Mouse (Mus musculus): Measurements from ENCODE around the gene Zswim5. TPM values are rescaled to one million over a fixed set of nuclear protein-coding genes. Genes with fewer than 3 reads are reported as not detected.

The Zswim5 gene
- polyA plus RNA-seq, 1 experiment: 0.72 TPM

DNA sequence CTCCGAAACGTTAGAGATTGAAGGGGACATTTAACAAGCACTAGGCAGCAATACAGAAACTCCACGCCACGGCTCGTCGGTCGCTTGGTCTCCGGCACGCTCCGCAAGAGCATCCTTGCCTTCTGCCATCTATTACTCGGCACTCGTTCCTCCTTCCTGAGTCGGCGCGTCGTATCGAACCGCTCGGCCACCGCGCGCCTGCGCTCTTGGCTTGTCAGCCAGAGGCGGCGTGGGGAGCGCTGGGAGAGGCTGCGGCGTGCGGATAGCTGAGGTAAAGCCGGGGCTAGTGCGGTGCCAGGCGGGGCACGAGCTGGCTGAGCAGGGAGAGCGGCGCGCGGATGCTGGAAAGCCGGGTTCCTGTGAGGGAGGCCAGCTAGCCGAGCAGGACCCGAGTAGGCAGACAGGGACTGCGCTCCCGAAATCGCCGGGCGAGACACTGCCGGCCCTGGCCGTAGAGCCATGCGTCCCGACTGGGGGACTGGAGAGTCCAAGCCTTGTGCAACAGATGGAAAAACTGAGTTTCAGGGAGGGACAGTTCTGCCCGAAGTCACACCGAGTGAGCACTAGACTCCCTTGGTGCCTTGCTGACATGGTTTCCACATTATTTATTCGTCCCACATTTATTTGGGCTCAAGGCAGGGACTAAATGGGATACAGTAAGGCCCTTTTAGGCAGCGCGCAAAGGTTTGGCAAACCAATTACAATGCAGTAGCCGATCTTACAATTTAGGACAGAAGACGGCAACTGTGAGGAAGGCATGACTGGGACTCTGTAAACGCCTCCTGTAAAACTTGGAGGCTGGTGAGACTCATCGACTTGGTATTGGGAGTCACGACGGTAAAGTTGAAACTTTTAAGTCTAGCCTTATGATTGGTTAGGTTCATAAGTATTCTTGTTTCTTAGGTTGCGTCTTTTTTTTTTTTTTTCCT, 142.3 kb downstream of the Zswim5 start, which contains the start of gene Eif2b3:
Gene Eif2b3, plus strand, starts transcription at position 197 of the 929 bp plus-strand sequence.
- under 1% methylated on average over 61 of the region's 61 CpGs for WGBS
- peak within 1 kb of the TSS; percentile 34; the same call in 1 of the 2 replicates for H3K27ac ChIP-seq (ENCODE audit: control insufficient read depth, insufficient read depth, low read depth, low read length, poor library complexity)
- H3K4me3 ChIP-seq (replicated peaks; ENCODE audit: control insufficient read depth, low read depth, low read length): peak within 1 kb of the TSS; percentile 87
- no peak for TF ChIP-seq CTCF (IDR thresholded peaks at IDR 0.05; ENCODE audit: control insufficient read depth, insufficient read depth, low read length)
- peak; percentile 75 for TF ChIP-seq POLR2A (IDR thresholded peaks at IDR 0.05; ENCODE audit: borderline replicate concordance, control insufficient read depth, low read depth, low read length)
- H3K4me1 ChIP-seq (ENCODE audit: control insufficient read depth, insufficient read depth, low read length): no peaks in the 10 kb centered on the region; the same call in 1 of the 2 replicates

DNA sequence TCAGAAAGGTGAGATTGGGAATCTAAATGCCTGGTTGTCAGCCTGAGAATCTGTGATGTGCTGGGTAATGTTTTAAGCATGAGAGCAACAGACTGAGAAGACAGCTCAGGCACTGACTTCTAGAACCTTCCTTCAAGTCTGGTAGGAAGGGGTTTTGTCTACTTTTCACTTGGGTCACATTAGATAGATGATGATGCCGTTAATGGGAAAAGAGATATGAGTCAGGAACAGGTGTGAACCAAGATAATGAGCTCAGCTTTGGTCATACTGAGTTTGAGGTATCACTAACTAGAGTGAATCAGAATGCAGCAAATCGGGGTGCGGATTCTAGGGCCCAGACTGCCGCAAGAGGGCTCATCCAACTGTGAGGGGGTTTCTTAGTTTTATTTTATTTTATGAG, 146.3 kb downstream of the Zswim5 start:
- 87% methylated on average over 4 of the region's 4 CpGs for WGBS
- Histone ChIP-seq H3K4me3 (replicated peaks; ENCODE audit: control insufficient read depth, low read depth, low read length) (no peak overlapping the region), H3K27ac (ENCODE audit: control insufficient read depth, insufficient read depth, low read depth, low read length, poor library complexity) (no peak overlapping the region), H3K4me1 (ENCODE audit: control insufficient read depth, insufficient read depth, low read length) (no peaks in the 10 kb centered on the region; the same call in 1 of the 2 replicates)
- TF ChIP-seq POLR2A (IDR thresholded peaks at IDR 0.05; ENCODE audit: borderline replicate concordance, control insufficient read depth, low read depth, low read length) (no peak), CTCF (IDR thresholded peaks at IDR 0.05; ENCODE audit: control insufficient read depth, insufficient read depth, low read length) (no peak)

DNA sequence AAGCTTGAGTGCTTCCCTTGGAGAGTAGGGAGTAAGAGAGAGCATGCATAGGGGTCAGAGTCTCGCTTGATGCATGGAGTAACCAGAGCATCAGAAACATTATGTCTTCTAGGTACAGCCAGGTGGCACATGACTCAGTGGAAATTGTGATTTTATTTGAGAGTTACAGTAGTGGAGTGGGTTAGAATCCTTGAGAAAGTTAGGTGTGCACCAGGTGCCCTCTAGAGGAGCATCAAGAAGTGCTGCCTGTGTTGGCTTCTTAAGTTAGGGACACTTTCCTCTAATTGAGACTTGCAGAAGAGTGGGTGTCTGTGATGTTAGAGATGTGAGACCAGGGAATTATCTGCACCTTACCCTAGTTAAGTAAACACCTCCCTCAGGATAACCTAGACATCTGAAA, 153.9 kb downstream of the Zswim5 start:
- WGBS: 91% methylated on average over 1 of the region's 1 CpGs
- Histone ChIP-seq H3K4me1 (ENCODE audit: control insufficient read depth, insufficient read depth, low read length) (no peaks in the 10 kb centered on the region), H3K27ac (ENCODE audit: control insufficient read depth, insufficient read depth, low read depth, low read length, poor library complexity) (no peak overlapping the region), H3K4me3 (replicated peaks; ENCODE audit: control insufficient read depth, low read depth, low read length) (no peak overlapping the region)
- TF ChIP-seq POLR2A (IDR thresholded peaks at IDR 0.05; ENCODE audit: borderline replicate concordance, control insufficient read depth, low read depth, low read length): no peak
- no peak for TF ChIP-seq CTCF (IDR thresholded peaks at IDR 0.05; ENCODE audit: control insufficient read depth, insufficient read depth, low read length)

Other genes starting within 250 kb of the Zswim5 start
- gene Nasp, start 249.4 kb upstream of the Zswim5 start, polyA plus RNA-seq (2011; ENCODE audit: insufficient read depth, insufficient read length, low replicate concordance, missing spikeins): 112 and 154 TPM in 2 replicates
- gene Akr1a1, start 225.7 kb upstream of the Zswim5 start, polyA plus RNA-seq (2011; ENCODE audit: insufficient read depth, insufficient read length, low replicate concordance, missing spikeins): 239 and 421 TPM in 2 replicates
- gene Prdx1, start 191.8 kb upstream of the Zswim5 start, polyA plus RNA-seq (2011; ENCODE audit: insufficient read depth, insufficient read length, low replicate concordance, missing spikeins): 134 and 410 TPM in 2 replicates
- 3.4 and 8.6 TPM in 2 replicates for gene Mmachc, start 169.0 kb upstream of the Zswim5 start, polyA plus RNA-seq (2011; ENCODE audit: insufficient read depth, insufficient read length, low replicate concordance, missing spikeins)
- 18.9 and 60.7 TPM in 2 replicates for gene Ccdc163, start 168.9 kb upstream of the Zswim5 start, polyA plus RNA-seq (2011; ENCODE audit: insufficient read depth, insufficient read length, low replicate concordance, missing spikeins)
- gene Tesk2, start 156.4 kb upstream of the Zswim5 start, polyA plus RNA-seq (2011; ENCODE audit: insufficient read depth, insufficient read length, low replicate concordance, missing spikeins): 4.0 and 11.1 TPM in 2 replicates
- gene Toe1, start 69.7 kb upstream of the Zswim5 start, polyA plus RNA-seq (2011; ENCODE audit: insufficient read depth, insufficient read length, low replicate concordance, missing spikeins): 8.8 and 11.9 TPM in 2 replicates
- gene Mutyh, start 69.7 kb upstream of the Zswim5 start, polyA plus RNA-seq (2011; ENCODE audit: insufficient read depth, insufficient read length, low replicate concordance, missing spikeins): 3.2 and 25.9 TPM in 2 replicates
- not detected in 2 replicates for gene Hpdl, start 55.7 kb upstream of the Zswim5 start, polyA plus RNA-seq (2011; ENCODE audit: insufficient read depth, insufficient read length, low replicate concordance, missing spikeins)
- gene Urod, start 117.0 kb downstream of the Zswim5 start, polyA plus RNA-seq (2011; ENCODE audit: insufficient read depth, insufficient read length, low replicate concordance, missing spikeins): 442 and 477 TPM in 2 replicates
- 10.3 and 18.7 TPM in 2 replicates for gene Hectd3, start 117.9 kb downstream of the Zswim5 start, polyA plus RNA-seq (2011; ENCODE audit: insufficient read depth, insufficient read length, low replicate concordance, missing spikeins)
- 13.1 and 23.4 TPM in 2 replicates for gene Eif2b3, start 142.0 kb downstream of the Zswim5 start, polyA plus RNA-seq (2011; ENCODE audit: insufficient read depth, insufficient read length, low replicate concordance, missing spikeins)
- gene Ptch2, start 218.7 kb downstream of the Zswim5 start, polyA plus RNA-seq (2011; ENCODE audit: insufficient read depth, insufficient read length, low replicate concordance, missing spikeins): 1.5 and 2.8 TPM in 2 replicates
- gene Btbd19, start 248.3 kb downstream of the Zswim5 start, polyA plus RNA-seq (2011; ENCODE audit: insufficient read depth, insufficient read length, low replicate concordance, missing spikeins): 2.9 and 7.0 TPM in 2 replicates
- not detected in 2 replicates for gene Tctex1d4, start 249.4 kb downstream of the Zswim5 start, polyA plus RNA-seq (2011; ENCODE audit: insufficient read depth, insufficient read length, low replicate concordance, missing spikeins)